Mouse (Mus musculus) brain, adult 2 months (tissue): ENCODE measurements at regions not wholly inside any gene's neighbourhood (a gene's known extent, or its start where the extent isn't known, plus 50 kb on each side); places are given as distances from the start of the nearest gene placed in this dataset.

Source experiments
- DNase-seq: peaks from one replicate; pipeline ENCODE4 v3.0.0; 2011; ENCODE audit warnings: low read depth, low spot score

- no peak for DNase-seq
These were observed 100.2 kb downstream of the Kctd12 start for GRCm38 (mm10) chr14:102882281-102882680.

GRCm38 (mm10) chr14:102880658-102881083 is 101.8 kb downstream of the Kctd12 start:
- no peak for DNase-seq

- peak; percentile 56 for DNase-seq
These were observed 103.9 kb downstream of the Kctd12 start for GRCm38 (mm10) chr14:102878572-102878971.

GRCm38 (mm10) chr14:102868160-102868559 is 114.3 kb downstream of the Kctd12 start:
- no peak for DNase-seq

DNA sequence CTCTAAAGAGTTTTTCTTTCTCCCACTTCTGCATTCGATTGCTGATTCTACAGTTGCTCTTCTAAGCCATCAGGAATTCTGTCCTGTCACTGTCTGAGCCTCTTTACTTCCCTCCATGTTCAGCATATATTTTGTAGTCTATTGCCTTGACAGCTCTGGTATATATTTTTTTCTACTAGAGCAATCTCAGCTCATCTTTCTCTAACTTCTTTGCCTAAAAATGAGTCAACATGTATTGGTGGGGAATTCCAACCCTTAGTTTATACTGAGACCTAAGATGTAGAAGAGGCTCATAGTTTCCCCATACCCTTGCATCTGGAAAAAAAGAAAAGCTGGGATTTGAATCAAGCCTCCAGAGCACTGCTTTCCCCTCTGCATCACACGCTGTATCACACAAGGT is 114.7 kb downstream of the Kctd12 start:
- DNase-seq: no peak

- peak; percentile 49 for DNase-seq
These were observed 115.9 kb downstream of the Kctd12 start for GRCm38 (mm10) chr14:102866511-102866910.

GRCm38 (mm10) chr14:102861694-102862093 is 120.7 kb downstream of the Kctd12 start:
- DNase-seq: no peak

GRCm38 (mm10) chr14:102859361-102859871 is 123.0 kb downstream of the Kctd12 start:
- DNase-seq: no peak

DNA sequence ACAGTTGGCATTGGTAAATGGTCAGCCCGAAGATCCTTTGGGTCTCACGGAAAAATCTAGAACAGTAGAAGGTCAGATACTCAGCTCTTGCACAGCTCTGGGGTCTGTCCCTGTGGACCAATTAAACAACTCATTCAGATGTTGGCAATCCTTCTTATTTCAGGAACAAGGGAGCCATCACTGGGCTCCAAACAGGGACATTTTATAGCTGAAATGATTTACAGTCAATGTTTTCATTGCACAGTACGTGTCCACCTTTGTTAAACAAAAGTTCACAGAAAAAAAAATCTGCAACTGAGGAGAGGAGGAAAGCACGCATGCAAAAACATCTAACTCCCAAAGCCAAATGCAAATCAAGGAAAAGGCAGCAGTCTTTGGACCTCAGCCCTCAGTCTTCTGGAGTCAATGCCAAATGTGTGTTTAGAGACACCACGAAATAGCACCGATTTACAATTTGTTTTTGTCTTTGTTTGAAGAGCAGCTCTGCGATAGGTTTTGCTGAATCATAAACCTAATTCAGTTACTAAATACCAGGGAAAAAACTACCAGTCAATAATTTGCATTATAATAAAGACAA is 127.1 kb downstream of the Kctd12 start:
- no peak for DNase-seq

DNA sequence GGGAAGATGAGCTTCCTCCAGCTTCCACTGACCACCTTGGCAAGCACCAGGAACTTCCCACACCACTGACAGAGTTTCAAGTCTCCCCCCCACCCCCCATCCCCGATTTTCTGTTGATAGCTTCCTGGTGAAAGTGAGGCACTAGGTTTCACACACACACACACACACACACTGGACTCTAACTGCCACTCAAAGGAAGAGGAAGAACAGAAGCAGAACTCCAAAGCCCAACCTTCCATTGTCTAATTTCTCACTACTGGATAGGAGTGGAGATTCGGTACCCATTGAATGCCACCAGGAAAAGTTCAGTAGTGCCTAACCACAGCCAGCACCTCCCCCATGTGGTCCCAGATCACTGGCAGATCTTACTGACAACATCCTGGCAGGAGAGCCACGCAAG is 138.7 kb downstream of the Kctd12 start:
- no peak for DNase-seq

DNA sequence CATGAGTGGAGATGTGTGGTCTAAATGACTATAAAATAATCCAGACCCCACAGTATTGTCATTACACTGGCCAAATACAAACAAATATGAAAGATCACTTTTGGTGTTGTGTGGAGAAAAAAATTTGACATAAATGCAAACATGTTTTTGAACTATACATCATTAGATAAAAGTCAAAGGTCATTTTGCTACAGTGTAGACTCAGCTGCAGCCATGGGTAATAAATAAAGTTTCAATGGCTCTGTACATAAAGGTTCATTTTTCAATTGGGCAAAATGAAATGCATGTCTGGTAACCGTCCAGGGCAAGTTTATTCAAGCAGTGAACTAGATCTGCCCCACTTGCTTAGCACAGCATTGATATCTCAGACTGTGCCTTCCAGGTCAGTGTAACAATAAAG is 144.8 kb downstream of the Kctd12 start:
- DNase-seq: no peak

GRCm38 (mm10) chr14:102835118-102835769 is 147.2 kb downstream of the Kctd12 start:
- DNase-seq: no peak

- no peak for DNase-seq
These were observed 154.0 kb downstream of the Kctd12 start for GRCm38 (mm10) chr14:102828442-102828841.

- DNase-seq: peak; percentile 9
These were observed 154.6 kb downstream of the Kctd12 start for GRCm38 (mm10) chr14:102827756-102828384.

DNA sequence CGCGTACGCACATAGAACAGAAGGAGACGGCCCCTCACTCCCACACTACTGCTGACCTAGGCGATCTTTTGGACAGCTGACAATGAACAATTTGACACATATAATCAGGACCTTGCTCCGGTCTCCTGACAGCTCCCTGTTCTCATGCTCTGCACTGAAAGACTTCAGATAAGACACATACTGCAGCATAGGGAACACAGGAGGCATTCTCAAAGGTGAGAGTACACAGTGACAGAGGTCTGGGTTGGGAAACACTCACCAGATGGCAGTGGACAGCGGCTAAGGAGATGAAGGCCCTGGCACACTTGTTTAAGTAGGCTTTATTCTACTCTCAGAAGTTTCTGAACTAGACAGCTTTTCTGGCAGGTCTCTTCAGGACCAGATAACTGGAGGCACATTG is 156.9 kb downstream of the Kctd12 start:
- no peak for DNase-seq

DNA sequence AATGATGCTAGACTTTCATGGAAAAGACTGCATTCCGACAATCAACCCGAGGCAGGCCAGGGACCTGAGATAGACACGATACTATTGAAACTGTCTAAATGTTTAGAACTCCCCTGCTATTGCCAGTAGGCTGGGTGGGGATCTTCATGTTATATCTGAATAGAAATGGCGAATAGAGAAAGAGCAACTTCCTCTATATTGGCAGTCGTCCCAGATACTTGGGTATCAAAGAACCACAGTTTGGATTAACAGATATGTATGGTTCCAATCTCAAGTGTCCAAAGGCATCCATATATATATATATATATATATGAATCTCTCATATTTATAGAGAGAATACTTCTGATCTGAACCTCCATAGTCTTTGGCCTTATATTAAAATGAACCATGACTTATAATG is 161.8 kb downstream of the Kctd12 start:
- DNase-seq: no peak

DNA sequence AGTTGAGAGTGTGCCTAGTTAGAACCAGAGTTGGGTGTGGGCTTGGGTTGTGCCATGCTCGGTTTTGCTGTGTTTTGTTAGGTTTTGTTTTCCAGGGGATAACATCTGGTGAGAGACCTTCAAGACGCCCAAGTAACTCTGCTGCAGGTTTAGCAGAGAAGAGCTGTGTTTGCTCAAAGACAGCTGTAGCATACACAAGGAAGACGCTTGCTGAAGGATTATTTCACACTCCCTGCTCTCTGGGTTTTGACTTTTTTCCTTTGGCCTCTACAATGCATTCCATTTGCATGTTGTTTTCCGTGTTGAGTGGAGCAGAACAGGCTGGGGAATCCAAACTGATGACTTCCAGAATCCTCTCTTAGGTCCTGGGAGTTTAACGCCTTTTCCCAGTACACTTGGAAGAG is 170.8 kb downstream of the Kctd12 start:
- no peak for DNase-seq

GRCm38 (mm10) chr14:102811022-102811421 is 171.4 kb downstream of the Kctd12 start:
- DNase-seq: no peak

DNA sequence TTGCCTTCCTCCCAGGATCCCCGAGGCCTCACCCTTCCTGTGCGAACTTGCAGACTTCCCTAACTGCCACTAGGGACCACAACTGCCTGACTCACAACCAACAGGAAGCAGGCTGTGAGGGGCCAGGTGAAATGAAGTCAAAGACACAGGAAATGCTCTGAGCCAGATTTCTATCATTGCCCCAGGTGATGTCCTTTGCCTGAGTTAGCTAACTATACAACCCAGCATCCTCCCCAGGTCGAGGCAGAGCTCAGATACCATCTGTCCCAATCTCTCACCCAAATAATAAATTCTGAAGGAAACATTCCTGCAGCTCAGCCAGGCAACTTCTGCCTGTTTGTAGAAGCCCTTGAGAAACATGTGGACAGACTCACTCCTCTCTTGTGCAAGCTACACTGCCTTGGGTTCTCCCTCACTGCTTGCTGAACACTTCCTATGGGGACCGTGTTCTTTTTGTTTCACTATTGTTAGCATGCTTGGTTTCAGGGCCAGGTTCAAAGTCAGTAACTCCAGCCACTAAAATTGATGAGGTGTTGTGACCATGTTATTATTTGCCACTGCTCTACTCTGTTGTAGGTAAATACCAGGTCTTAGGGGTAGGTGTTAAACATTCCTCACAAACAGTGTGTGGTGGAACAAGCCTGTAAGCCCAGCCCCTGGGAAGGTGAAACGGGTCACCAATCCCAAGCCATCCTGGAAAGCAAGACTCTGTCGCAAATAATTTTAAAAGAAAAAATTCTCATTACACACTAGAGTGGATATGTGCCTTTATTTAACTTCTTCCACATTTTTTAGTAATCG is 172.1 kb downstream of the Kctd12 start:
- no peak for DNase-seq

DNA sequence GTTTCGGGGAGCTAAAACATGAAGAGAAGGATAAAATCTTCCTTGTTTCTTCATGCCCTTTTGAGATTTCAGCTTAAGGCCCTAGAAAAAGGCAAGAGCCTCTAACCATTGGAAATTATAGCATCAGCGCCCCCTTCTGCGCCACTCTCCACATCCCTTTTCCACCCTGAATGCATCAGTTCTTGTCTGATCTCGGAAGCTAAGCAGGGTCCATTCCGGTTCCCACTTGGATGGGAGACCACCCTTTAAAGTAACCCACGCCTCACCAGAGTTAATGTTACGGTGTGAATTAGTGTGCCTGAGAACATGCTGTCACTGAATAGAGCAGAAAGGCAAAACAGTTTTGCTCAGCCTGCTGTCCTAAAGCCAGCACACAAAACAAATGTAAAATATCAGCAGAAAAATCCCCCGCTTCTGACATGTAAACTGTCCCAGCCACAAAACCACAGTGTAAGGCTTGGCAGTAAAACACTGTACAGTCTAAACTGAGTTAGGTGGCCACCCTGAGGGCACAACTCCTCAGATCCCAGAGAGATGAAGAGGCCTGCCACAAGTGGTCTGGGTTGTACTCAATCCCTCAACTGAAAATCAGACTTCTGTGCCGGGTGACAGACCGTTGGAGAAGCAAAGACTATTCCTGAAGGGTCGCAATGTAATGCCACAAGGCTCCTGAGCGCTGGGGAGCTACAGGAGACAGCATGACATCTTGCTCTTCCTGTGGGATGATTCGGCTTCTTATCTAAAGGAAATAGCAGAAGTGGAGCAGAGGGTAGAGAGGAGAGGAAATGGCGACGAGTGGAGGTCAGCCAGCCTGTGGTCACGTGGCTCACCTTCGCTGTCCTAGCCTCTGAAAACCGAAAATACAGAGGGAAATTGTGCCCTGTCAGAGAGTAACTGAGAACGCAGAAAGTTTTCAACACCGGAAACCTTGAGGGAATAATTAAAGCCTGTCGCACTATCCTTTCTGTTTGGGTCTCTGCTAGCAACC is 176.2 kb downstream of the Kctd12 start:
- peak; percentile 27 for DNase-seq

GRCm38 (mm10) chr14:102795676-102796075 is 186.8 kb downstream of the Kctd12 start:
- peak; percentile 22 for DNase-seq
